Mouse (Mus musculus) left cerebral cortex, postnatal 4 days (tissue): ENCODE measurements around the gene Rspo1. TPM values are rescaled to one million over a fixed set of nuclear protein-coding genes. Genes with fewer than 3 reads are reported as not detected.

ENCODE experiments used
- DNase-seq: peaks from one replicate; pipeline ENCODE4 v3.0.0-alpha.2; 2022
- intact Hi-C: fragments of 180-260 bp; cut with DNase I; formaldehyde crosslinking; loops from one replicate; pipeline ENCODE4 v1.15.1; 2025
- total RNA-seq, 2 experiments: library from RNA; stranded (reverse); gene quantifications; 2 replicates each; pipeline ENCODE4 v1.2.3; 2021

Rspo1 gene
- total RNA-seq, 2 experiments from 2014 or later, result 1.1 to 1.4 TPM

DNA sequence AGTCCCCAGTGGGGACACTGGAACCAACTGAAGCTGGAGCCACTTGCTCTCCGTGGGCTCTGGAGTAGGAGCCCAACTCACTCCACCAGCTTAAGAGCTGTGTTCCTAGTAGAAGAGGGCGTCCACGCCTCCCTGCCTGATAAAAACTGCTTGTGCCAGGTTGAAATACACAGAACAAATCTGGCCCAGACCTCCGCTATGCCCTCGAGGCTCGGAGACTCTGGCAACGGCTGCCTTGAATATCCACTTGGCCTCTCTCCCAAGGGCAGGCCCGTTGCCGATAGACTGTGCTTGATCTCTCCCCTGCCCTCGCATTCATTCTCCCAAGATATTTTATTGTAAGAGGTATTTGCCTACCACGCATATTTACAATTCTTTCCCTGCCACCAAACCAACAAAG is 31.2 kb downstream of the Rspo1 start:
- peak; percentile 57 for DNase-seq
- intact Hi-C loops, result no loop called here

DNA sequence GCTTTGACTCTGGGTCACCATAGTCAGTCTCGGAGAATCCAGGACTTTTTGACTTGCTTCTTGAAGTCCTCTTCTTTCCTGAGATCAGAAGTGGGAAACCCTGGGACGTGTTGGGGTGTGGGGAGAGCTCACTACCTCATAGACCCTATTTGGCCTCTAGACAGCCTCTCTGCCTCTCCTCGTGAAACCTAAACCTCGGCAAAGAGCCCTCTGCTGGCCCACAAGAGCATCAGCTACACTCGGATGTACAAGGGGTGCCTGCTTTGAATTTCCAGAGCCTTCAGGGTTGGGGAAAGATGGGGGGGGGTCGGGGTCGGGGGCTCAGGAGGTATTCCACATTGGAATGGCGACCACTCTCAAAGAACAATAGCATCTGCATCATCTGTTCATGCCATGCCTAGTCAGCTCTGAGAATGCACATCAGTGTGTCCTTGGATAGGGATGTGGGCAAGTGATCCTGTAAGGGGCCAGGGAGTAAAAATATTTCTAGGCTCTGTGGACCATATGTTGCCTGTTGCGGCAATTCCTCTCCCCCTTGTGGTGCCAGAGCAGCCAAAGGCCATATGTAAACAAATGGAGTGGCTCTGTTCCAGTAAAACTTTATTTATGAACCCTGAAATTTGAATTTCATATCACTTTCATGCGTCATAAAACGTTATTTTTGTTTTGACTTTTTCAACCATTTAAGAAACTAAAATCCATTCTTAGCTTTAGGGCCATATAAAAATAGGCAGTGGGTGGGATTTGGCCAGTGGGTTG is 34.7 kb downstream of the Rspo1 start:
- intact Hi-C loops, result no loop called here
- DNase-seq, result peak; percentile 22

DNA sequence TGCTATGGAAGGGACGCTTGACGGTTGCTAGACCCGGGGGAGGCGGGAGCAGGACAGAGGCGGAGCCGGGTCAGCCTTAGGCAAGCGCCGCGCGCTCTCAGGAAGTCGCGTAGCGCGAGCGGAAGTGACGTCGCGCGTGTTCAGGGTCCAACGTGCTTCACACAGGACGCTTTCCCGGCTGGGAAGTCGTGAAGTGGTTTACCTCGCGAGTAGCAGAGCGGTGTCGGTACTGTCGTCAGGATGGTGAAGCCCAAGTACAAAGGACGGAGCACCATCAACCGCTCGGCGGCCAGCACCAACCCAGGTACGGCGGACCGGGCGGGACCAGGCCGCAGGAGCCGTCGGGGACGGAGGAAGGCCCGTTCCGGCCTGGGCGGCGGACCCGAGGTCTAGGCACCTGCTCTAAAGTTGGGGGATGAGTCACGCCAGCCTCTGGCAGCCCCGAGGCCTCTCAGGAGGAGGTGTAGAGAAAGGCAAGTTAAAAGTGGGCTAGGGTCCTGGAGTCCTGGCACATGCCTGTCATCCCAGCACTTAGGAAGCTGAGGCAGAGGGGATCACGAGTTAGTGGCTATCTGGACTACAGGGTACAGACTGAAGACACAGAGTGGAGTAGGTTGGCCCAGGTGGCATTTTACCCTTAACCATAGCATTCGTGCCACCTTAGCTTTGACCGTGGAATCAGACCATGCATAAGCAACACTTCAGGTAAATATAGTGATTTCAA is 43.8 kb downstream of the Rspo1 start:
- intact Hi-C loops, result no loop called here
- peak; percentile 92 for DNase-seq

DNA sequence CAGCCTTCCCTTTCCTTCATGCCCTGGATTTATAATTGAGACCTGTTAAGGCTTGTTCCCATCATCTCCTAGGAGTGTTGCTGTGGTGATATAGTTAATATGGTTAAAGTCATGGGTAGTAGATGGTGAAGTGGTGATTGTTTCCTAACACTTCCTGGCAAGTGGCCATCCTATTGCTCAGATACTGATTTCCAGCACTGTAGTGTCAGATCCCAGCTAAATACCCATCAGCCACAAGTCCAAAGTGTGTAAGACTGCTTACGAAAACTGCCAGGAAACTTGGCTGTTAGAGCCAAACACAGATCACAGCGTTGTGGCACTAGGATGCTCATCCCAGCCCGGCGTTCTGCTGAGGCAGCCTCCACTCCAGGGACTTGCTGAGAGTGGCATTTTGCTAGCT is 48.1 kb downstream of the Rspo1 start:
- DNase-seq, result no peak
- intact Hi-C loops, result no loop called here

DNA sequence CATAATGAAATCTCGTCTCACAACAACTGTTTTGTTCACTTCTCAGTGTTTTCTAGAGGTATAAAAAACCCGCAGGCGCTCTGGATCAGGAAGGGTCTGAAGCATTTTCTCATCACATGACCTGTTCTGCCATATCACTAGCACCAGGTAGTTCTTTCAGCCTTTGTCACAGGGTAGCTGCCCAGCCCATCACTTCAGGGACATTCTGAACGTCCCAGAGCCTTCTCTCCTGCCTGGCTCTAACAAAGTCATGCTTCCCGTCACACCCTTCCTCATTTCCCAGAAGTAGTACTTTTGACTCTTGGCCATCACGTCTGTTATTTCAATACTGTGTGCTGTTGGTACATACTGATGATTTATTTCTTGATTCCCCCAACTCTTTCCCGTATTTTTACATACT is 58.2 kb downstream of the Rspo1 start:
- no peak for DNase-seq
- intact Hi-C loops, result no loop called here

DNA sequence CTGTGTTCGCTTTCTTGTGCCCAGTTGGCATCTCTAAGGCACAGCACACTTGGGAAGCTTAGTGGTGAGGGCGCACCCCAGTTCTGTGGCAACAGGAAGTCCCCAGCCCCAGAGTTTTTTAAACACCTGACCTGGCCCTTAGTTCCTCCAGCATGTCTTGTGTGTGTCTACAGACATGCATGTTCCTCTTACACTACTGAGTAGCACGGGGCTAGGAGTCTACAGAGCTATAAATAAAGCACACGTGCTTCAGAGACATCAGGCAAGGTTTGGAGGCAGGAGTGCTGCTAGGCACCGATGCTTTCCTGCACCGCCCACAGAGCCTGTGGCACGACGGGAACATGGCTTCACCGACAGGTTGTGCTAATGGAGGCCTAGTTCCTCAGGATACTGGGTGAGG is 69.2 kb downstream of the Rspo1 start:
- no peak for DNase-seq
- intact Hi-C loops, result no loop called here

DNA sequence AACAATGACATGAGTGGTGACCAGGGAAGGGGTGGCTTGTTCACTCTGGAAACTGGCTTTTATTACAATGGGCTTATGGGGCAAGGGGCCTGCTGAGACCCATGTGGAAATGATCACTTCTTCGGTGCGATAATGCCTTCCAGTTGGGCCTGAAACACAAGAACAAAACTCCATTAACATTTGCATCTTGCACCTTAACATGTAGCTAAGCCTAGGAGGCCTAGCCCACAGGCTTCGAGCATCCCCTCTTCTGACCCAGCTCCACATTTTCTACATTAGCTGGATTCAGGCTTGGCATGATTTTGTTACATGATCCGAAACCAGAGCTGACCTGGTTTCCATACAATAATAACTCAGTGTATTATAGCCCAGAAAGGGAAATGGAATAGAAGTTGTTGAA is 70.2 kb downstream of the Rspo1 start:
- DNase-seq, result no peak
- intact Hi-C loops, result no loop called here

DNA sequence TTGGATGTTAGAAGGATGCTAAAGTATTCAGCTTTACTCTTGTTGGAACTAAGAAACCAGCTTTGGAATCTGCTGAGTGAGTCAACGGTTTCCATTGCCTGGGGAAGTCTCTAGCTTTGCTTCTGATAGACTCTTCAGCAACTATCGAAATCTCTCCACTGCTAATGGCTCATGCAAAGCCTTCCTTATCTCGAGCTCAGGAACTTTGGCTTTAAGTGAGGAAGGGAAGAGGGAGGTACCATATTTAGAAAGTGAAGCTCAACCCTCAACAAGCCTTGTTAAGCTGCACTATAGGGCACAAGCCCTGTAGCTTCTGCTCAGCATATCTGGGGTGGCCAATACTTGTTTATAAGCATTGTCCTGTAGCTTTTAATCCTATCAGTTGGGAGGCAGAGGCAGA is 71.0 kb downstream of the Rspo1 start:
- intact Hi-C loops, result no loop called here
- DNase-seq, result no peak

DNA sequence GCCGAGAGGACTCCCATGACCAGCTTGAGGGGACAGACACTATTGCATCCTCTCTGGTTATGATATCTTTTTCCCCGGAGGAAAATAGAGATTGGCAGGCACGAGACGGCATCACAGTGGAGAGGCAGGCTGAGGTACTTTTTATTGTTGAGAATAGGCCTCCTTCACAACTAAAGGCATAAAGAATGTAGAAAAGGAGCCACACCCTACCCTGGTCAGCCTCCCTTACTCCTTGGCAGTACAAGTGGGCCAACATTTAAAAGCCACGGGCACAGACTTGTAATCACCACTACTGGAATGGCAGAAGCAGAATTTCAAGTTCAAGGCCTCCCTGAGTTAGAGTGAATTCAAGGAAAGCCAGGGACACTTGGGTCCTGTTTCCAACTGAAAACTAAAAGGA is 71.8 kb downstream of the Rspo1 start:
- intact Hi-C loops, result loop anchor here (2.0 kb wide), 1 partner anchor 115 kb away; no protein-coding TSS in a partner anchor
- DNase-seq, result no peak

Other genes with a start within 250 kb of the Rspo1 start
- 10 to 100 TPM; 30.4 to 33.6 TPM for gene Inpp5b, start 244.6 kb upstream of the Rspo1 start, total RNA-seq
- 10 to 100 TPM; 25.0 to 27.2 TPM for gene Mtf1, start 184.3 kb upstream of the Rspo1 start, total RNA-seq
- gene Yrdc, start 135.8 kb upstream of the Rspo1 start, total RNA-seq, result 10 to 100 TPM; 40.6 to 45.8 TPM
- gene 1110065P20Rik, start 135.2 kb upstream of the Rspo1 start, total RNA-seq, result 10 to 100 TPM; 74.1 to 75.1 TPM
- gene Maneal, start 124.3 kb upstream of the Rspo1 start, total RNA-seq, result 10 to 100 TPM; 48.8 to 52.5 TPM
- 10 to 100 TPM; 15.7 to 18.8 TPM for gene Epha10, start 105.5 kb upstream of the Rspo1 start, total RNA-seq
- gene 9930104L06Rik, start 49.4 kb upstream of the Rspo1 start, total RNA-seq, result 10 to 100 TPM; 16.3 to 18.6 TPM
- gene Cdca8, start 47.1 kb upstream of the Rspo1 start, total RNA-seq, result 10 to 100 TPM; 10.6 to 11.3 TPM
- gene Gnl2, start 30.2 kb downstream of the Rspo1 start, total RNA-seq, result 10 to 100 TPM; 80.4 to 83.5 TPM
- gene Dnali1, start 79.3 kb downstream of the Rspo1 start, total RNA-seq, result under 1 TPM; 0.80 to 0.91 TPM
- 10 to 100 TPM; 16.6 to 17.4 TPM for gene Snip1, start 80.2 kb downstream of the Rspo1 start, total RNA-seq
- gene Meaf6, start 98.7 kb downstream of the Rspo1 start, total RNA-seq, result 100 to 1,000 TPM; 150 to 165 TPM
- gene Zc3h12a, start 141.4 kb downstream of the Rspo1 start, total RNA-seq, result under 1 TPM; 0.58 to 0.60 TPM